Mouse (Mus musculus) c-Kit-positive CD71-positive TER-119-negative erythroid progenitor cells, embryonic 14.5 days (primary cell): ENCODE results near the gene Gcnt2.
"Not testable (repeated sequence)": the region's sequence is repeated elsewhere in the genome, so short reads cannot be mapped to it uniquely, and the experiment has no call there.

ENCODE experiments used
- DNase-seq: peaks from one replicate; pipeline ENCODE4 v3.0.0-alpha.2; 2013; ENCODE audit warnings: low read depth

Gcnt2 gene

GRCm38 (mm10) chr13:40943936-40944335, 84.4 kb downstream of the Gcnt2 start:
- DNase-seq = no peak

DNA sequence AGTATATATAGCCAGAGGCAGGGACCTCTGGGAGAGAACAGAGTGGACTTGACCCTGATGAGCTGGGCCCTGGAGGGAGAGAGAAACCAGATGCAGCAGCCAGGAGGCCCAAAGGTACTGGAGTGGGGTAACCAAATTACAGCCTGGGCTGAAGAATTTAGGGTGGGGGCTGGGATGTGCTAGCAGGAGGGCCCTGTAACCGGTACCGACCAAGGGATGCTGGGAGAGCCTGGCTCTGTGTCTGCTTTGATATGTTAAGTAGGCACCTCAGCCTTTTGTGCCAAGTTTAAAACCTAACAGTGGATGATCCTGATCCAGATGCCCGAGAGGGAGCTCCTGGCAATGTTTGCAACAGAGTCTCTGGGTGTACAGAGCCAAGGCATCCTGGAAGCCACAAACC, 84.8 kb downstream of the Gcnt2 start:
- no peak for DNase-seq

GRCm38 (mm10) chr13:40946513-40946912, 87.0 kb downstream of the Gcnt2 start:
- no peak for DNase-seq

- DNase-seq = no peak
These were observed 88.1 kb downstream of the Gcnt2 start for GRCm38 (mm10) chr13:40947538-40948205.

DNA sequence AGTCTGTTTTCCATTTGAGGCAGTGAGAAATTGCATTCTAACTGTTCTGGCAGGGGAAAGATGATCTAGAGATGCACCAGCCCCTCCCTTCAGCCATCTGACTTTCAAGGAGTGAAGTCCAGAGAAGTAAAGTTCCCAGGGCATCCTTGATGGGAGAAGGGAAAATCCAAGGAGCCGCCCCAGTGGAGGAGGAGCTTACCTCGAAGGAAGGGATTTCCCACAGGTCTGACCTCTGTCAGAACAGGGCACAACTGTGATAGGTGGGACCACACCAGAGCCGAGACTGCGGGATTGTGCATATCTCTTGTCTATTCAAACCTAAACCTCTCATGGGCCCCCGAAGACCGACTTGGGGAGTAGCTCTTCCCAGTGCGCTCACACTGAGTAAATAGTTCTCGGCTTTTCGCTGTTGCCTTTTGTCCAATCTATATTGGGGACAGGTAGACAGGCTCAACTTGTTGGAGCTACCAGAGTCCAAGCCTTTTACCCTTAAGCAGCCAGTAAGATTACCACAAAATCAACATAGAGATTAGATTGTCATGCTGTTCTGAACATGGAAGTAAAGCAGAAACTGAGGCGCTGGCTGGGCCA, 91.9 kb downstream of the Gcnt2 start:
- DNase-seq = no peak

DNA sequence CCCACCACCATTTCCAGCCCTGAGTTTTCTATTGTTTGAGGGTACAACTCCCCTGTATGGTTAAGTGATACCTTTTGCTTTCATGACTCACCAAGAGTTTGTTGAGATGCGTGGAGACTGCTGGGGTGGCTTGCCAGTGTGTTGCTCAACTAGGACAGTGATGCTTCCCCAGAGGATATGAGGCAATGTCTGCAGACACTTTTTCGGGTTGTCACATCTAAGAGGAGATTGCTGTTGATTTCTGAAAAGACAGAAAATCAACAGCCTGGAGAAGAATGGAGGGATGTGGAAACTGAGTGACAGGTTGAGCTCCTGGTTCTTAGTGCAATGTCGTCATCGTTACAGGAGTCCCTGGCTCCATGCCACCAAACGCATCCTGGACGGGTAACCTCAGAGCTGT, 93.7 kb downstream of the Gcnt2 start:
- DNase-seq = no peak

GRCm38 (mm10) chr13:40955773-40956172, 96.2 kb downstream of the Gcnt2 start:
- no peak for DNase-seq

DNA sequence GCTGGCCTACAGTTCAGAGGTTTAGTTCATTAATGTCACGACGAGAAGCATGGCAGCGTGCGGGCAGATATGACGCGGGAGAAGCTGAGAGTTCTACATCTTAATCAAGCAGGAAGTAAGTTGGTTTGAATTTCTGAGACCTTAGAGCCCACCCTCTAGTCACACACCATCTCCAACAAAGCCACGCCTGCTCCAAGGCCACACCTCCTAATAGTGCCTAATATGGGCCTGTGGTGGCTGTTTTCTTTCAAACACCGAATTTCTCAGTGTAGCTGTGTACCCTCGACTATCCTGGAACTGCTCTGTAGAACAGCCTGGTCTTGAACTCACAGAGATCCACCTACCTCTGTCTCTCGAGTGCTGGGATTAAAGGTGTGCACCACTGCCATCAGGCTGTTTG, 108.1 kb downstream of the Gcnt2 start:
- no peak for DNase-seq

GRCm38 (mm10) chr13:40968564-40968963, 109.0 kb downstream of the Gcnt2 start:
- DNase-seq = no peak

DNA sequence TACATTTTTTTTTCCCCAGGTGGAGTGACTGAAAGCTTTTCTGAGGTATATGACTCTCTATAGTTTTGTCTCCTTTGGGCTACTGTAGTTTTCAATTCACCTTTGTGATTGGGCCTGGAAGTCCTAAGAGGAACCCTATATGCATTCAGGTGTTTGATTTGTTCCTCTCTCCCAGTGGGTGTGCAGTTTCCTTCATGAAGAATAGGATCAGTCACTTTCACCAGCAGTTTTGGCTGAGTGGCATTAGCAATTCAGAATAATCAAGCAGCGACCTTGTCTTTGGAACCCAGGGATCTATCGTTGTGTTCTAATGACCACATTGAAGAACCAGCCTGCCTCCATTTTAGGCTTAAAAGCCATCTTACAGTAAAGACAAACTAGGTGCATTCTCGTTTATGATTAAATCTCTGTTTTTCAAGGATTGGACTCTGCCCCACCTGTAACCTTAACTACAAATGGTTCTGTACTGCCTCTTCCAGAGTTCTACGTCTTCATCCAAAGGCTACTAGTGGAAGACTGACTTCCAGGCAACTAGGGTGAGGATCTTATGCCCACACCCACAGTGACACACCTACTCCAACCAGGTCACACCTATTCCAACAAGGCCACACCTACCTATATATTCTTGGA, 110.3 kb downstream of the Gcnt2 start:
- DNase-seq = no peak

DNA sequence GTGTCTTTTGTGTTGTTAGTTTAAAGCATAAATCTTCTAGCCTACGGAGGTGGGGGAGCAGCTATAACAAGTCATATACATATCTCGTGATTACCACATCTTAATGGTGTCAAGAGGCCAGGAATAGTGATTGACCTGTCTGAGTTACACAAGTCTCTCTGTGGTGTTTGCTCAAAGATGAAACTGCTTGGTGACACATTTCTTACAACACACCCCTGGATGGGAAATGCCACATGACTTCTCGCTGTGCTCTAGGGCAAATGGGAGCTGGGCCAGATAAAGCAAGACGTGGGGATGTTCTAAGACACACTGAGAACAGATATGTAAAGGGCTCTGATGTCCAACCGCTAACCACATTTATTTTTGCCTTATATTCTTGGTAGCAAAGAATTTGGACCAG, 111.7 kb downstream of the Gcnt2 start:
- no peak for DNase-seq

GRCm38 (mm10) chr13:40971831-40972230, 112.3 kb downstream of the Gcnt2 start:
- DNase-seq = no peak

- no peak for DNase-seq
These were observed 113.4 kb downstream of the Gcnt2 start for GRCm38 (mm10) chr13:40972976-40973375.

DNA sequence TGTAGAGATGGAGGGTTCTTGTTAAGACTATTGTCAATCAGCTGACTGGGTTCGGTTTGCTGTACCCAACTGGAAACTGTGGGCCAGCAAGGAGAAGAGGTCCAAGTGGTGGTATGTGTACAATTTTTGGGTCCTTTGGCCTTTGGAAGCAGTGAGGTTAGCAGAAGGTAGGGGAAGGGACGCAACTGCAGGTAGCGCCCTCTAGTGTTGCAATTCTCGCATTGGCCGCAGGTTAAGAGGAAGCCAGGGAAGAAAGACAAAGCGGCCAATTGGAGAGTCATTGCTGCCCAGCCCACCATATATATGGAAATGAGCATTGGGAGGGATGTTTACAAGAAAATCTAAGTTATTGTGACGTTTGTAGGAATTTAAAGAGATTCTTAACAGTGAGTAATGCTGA, 118.1 kb downstream of the Gcnt2 start:
- DNase-seq = no peak

GRCm38 (mm10) chr13:40978652-40979051, 119.1 kb downstream of the Gcnt2 start:
- DNase-seq = no peak

DNA sequence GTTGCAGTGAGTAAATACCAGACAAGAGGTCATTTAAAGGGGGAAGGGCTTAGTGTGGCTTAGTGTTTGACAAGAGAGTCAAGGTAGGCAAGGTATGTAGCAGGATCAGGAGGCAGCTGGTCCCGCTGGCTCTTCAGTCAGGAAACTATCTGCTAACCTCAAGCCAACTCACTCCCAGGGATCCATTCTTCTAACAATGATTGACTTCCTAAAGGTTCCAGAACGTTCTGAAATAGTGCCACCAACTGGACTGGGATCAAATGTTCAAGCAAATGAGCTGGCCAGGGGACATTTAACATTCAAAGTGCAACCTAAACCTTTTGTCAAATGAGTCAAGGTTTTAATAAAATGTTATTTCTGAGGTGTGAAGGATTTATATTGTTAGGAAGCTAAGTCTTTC, 119.8 kb downstream of the Gcnt2 start:
- DNase-seq = no peak

- no peak for DNase-seq
These were observed 123.2 kb downstream of the Gcnt2 start for GRCm38 (mm10) chr13:40982759-40983158.

GRCm38 (mm10) chr13:40986081-40986480, 126.5 kb downstream of the Gcnt2 start:
- DNase-seq = no peak

- not testable (repeated sequence) for DNase-seq
These were observed 128.2 kb downstream of the Gcnt2 start for GRCm38 (mm10) chr13:40987608-40988303.

GRCm38 (mm10) chr13:40988418-40988817, 128.9 kb downstream of the Gcnt2 start:
- DNase-seq = no peak

- no peak for DNase-seq
These were observed 135.1 kb downstream of the Gcnt2 start for GRCm38 (mm10) chr13:40994487-40995263.

DNA sequence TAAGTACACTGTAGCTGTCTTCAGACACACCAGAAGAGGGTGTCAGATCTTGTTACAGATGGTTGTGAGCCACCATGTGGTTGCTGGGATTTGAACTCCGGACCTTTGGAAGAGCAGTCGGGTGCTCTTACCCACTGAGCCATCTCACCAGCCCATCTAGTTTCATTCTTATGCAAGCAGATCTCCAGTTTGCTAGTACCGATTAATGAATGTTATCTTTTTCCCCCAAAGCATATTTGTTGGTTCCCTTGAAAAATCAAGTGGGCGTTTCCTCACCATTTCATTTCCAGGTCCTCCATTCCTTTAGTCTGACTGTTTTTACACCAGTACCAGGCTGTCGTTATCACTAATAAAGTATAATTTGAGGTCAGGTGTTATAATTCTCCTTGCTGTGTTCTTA, 139.0 kb downstream of the Gcnt2 start:
- DNase-seq = not testable (repeated sequence)
